Mouse (Mus musculus): ENCODE measurements around the gene Ndufs5.

Ndufs5 gene

GRCm38 (mm10) chr4:123687025-123687781 lies 30.8 kb downstream of the Ndufs5 start:
- DNase-seq (ENCODE audit: low spot score) = peak; percentile 79

GRCm38 (mm10) chr4:123686368-123687024 lies 31.5 kb downstream of the Ndufs5 start:
- DNase-seq (ENCODE audit: low spot score) = peak; percentile 18

- DNase-seq (ENCODE audit: low spot score) = no peak
Observed at GRCm38 (mm10) chr4:123685506-123686242, 32.3 kb downstream of the Ndufs5 start.

GRCm38 (mm10) chr4:123685046-123685445 lies 33.0 kb downstream of the Ndufs5 start:
- DNase-seq (ENCODE audit: low spot score) = no peak

- DNase-seq (ENCODE audit: low spot score) = no peak
Observed at GRCm38 (mm10) chr4:123684260-123684659, 33.7 kb downstream of the Ndufs5 start, which contains the start of gene Macf1. Gene Macf1, minus strand, starts transcription at chr4:123684360.

GRCm38 (mm10) chr4:123682291-123682690 lies 35.7 kb downstream of the Ndufs5 start:
- DNase-seq (ENCODE audit: low spot score) = no peak

GRCm38 (mm10) chr4:123680962-123681361 lies 37.0 kb downstream of the Ndufs5 start:
- no peak for DNase-seq (ENCODE audit: low spot score)

- peak; percentile 55 for DNase-seq (ENCODE audit: low spot score)
Observed at GRCm38 (mm10) chr4:123677060-123677804, 40.8 kb downstream of the Ndufs5 start.

GRCm38 (mm10) chr4:123670598-123670997 lies 47.4 kb downstream of the Ndufs5 start:
- peak; percentile 35 for DNase-seq (ENCODE audit: low spot score)

- DNase-seq (ENCODE audit: low spot score) = no peak
Observed at GRCm38 (mm10) chr4:123669696-123670095, 48.3 kb downstream of the Ndufs5 start.

- DNase-seq (ENCODE audit: low spot score) = peak; percentile 91
Observed at GRCm38 (mm10) chr4:123667260-123667867, 50.6 kb downstream of the Ndufs5 start.

GRCm38 (mm10) chr4:123666517-123666916 lies 51.5 kb downstream of the Ndufs5 start:
- DNase-seq (ENCODE audit: low spot score) = no peak

GRCm38 (mm10) chr4:123665681-123666278 lies 52.2 kb downstream of the Ndufs5 start:
- DNase-seq (ENCODE audit: low spot score) = no peak

- peak; percentile 71 for DNase-seq (ENCODE audit: low spot score)
Observed at GRCm38 (mm10) chr4:123664951-123665661, 52.9 kb downstream of the Ndufs5 start.

GRCm38 (mm10) chr4:123664021-123664950 lies 53.7 kb downstream of the Ndufs5 start:
- peak; percentile 64 for DNase-seq (ENCODE audit: low spot score)

GRCm38 (mm10) chr4:123663688-123663965 lies 54.4 kb downstream of the Ndufs5 start:
- DNase-seq (ENCODE audit: low spot score) = peak; percentile 61

GRCm38 (mm10) chr4:123662914-123663687 lies 54.9 kb downstream of the Ndufs5 start:
- peak; percentile 57 for DNase-seq (ENCODE audit: low spot score)

Data from embryo, embryonic 10 days (tissue).